ENCODE assay signal across 10 mouse cellular contexts in the genomic region with DNA sequence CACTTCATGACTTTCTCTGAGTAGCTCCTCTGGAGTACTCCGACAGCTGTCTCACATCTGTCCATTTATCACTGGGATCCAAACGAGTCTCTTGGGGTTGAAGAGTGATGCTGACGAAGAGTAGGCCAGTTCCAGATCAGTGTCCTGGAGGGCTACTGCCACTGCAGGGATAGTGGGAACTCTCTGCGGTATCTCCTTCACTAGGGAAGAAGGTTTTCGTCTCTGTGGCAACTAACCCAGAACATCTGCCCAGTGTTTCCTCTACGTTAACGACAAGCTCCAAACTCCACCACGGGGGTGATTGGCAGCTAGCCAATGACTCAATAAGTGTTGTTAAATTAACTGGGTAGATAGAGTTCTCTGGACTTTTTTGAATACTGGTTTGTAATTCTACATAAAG.
DNase-seq lines count a peak whose midpoint lies in the region; ATAC-seq and TF ChIP-seq lines count a peak whose summit lies in the region.
"Had no signal": no experiment of that assay in that cellular context is flagged by ENCODE, and none has a peak within 500 bp of the region (broad histone marks: within the 10 kb centered on the region; RNA-seq: fewer than 3 reads in every experiment).

No protein-coding gene starts in this region.

- no peaks in the 10 kb centered on the region for H3K36me3 ChIP-seq in embryonic facial prominence, embryonic 15.5 days
- H3K36me3 ChIP-seq in liver, embryonic 11.5 days (ENCODE audit: control insufficient read depth, insufficient read depth, low read length): no peaks in the 10 kb centered on the region
- no peaks in the 10 kb centered on the region for H3K36me3 ChIP-seq in forebrain, embryonic 12.5 days (replicated peaks)

- no peaks in the 10 kb centered on the region for H3K27me3 ChIP-seq in embryonic facial prominence, embryonic 15.5 days
- no peaks in the 10 kb centered on the region for H3K27me3 ChIP-seq in liver, embryonic 11.5 days (replicated peaks; ENCODE audit: control insufficient read depth, insufficient read depth, low read length)
- no peaks in the 10 kb centered on the region for H3K27me3 ChIP-seq in forebrain, embryonic 12.5 days

- no peaks in the 10 kb centered on the region for H3K9me3 ChIP-seq in embryonic facial prominence, embryonic 15.5 days (replicated peaks)
- H3K9me3 ChIP-seq in liver, embryonic 11.5 days (ENCODE audit: control insufficient read depth, low read length): no peaks in the 10 kb centered on the region
- no peaks in the 10 kb centered on the region for H3K9me3 ChIP-seq in forebrain, embryonic 12.5 days

- peak; percentile 37 to 54 for DNase-seq in lung, adult 18-20 months
- no peak for DNase-seq in lung, adult 2 months
- peak; percentile 3 to 17 for DNase-seq in kidney, adult 8-10 months
- DNase-seq in ovary, postnatal 14 days (ENCODE audit: low spot score): peak; percentile 32
- no peak for DNase-seq in liver, embryonic 11.5 days (ENCODE audit: low spot score)
- DNase-seq in left cerebral cortex, postnatal 25 days (ENCODE audit: low spot score in 2 of 2): no peak
- DNase-seq: liver; thymus, postnatal 4 days had no signal

- no peak for ATAC-seq in embryonic facial prominence, embryonic 15.5 days (ENCODE audit: insufficient number of reproducible peaks, low FRiP score, low TSS enrichment, low read depth)
- no peak for ATAC-seq in liver, embryonic 11.5 days (replicated peaks; ENCODE audit: low FRiP score)
- ATAC-seq in forebrain, embryonic 12.5 days (ENCODE audit: low FRiP score): no peak

- intact Hi-C loops in left cerebral cortex, postnatal 25 days (cut with DNase I): no loop called here

- no peak overlapping the region for H3K4me3 ChIP-seq in lung, adult 2 months (replicated peaks; ENCODE audit: extremely low read depth, low read depth, low read length)
- H3K4me3 ChIP-seq in embryonic facial prominence, embryonic 15.5 days (replicated peaks): no peak overlapping the region
- H3K4me3 ChIP-seq in liver, embryonic 11.5 days (ENCODE audit: low read depth, low read length): no peak overlapping the region
- H3K4me3 ChIP-seq in forebrain, embryonic 12.5 days (replicated peaks): no peak overlapping the region

- whole genome bisulfite sequencing in lung, adult 2 months: 40% methylated on average over 8 of the region's 8 CpGs
- WGBS in embryonic facial prominence, embryonic 15.5 days: 28% methylated on average over 8 of the region's 8 CpGs
- WGBS in liver, embryonic 11.5 days: 60% methylated on average over 8 of the region's 8 CpGs
- WGBS in forebrain, embryonic 12.5 days: 64% methylated on average over 8 of the region's 8 CpGs

- no peak overlapping the region for H3K9ac ChIP-seq in embryonic facial prominence, embryonic 15.5 days
- H3K9ac ChIP-seq in liver, embryonic 11.5 days (ENCODE audit: low read depth, low read length): no peak overlapping the region
- no peak overlapping the region for H3K9ac ChIP-seq in forebrain, embryonic 12.5 days

- no peak for TF ChIP-seq POLR2A in lung, adult 2 months (IDR thresholded peaks at IDR 0.05; ENCODE audit: borderline replicate concordance, extremely low read depth, low read depth, low read length)

- H3K27ac ChIP-seq in embryonic facial prominence, embryonic 15.5 days (replicated peaks): 0 out of 2 replicates have a peak overlapping the region, but pooled peaks have one; percentile 44
- H3K27ac ChIP-seq in liver, embryonic 11.5 days (ENCODE audit: low read depth, low read length): no peak overlapping the region
- H3K27ac ChIP-seq in forebrain, embryonic 12.5 days: no peak overlapping the region

- H3K4me1 ChIP-seq in lung, adult 2 months (ENCODE audit: control insufficient read depth, insufficient read depth, low read length): no peaks in the 10 kb centered on the region
- H3K4me1 ChIP-seq in embryonic facial prominence, embryonic 15.5 days: peaks cover 13% of the 10 kb centered on the region
- no peaks in the 10 kb centered on the region for H3K4me1 ChIP-seq in liver, embryonic 11.5 days (replicated peaks; ENCODE audit: control insufficient read depth, insufficient read depth, low read length)
- H3K4me1 ChIP-seq in forebrain, embryonic 12.5 days: no peaks in the 10 kb centered on the region

- no peak overlapping the region for H3K4me2 ChIP-seq in embryonic facial prominence, embryonic 15.5 days (replicated peaks)
- no peak overlapping the region for H3K4me2 ChIP-seq in liver, embryonic 11.5 days
- H3K4me2 ChIP-seq in forebrain, embryonic 12.5 days: no peak overlapping the region

- no peak for TF ChIP-seq CTCF in lung, adult 2 months (IDR thresholded peaks at IDR 0.05; ENCODE audit: insufficient read depth, low read length)

Comparison
In these comparisons a context has a peak if more than half of its experiments do, and no peak if none do; other contexts are left out.
1. DNase-seq: peak in lung, adult 18-20 months (2 of 2), kidney, adult 8-10 months (2 of 2) and ovary, postnatal 14 days (single experiment); none in lung, adult 2 months (single experiment), liver, embryonic 11.5 days (single experiment) and left cerebral cortex, postnatal 25 days (0 of 2).